Mouse (Mus musculus) forebrain, embryonic 14.5 days (tissue): ENCODE data around the gene Bcl9l. TPM values are rescaled to one million over a fixed set of nuclear protein-coding genes. Genes with fewer than 3 reads are reported as not detected.

Source experiments
- ATAC-seq: fragments of 200-750 bp; cut with Nextera tagmentation; 2 replicates; pipeline ENCODE4 v1.8.0; 2017; ENCODE audit warnings: mild to moderate bottlenecking, moderate library complexity
- DNase-seq: peaks from one replicate; pipeline ENCODE4 v3.0.0-alpha.2; 2015; ENCODE audit warnings: low spot score
- H3K27ac ChIP-seq: fragments of 300-500 bp; sonication (generic); 2 replicates; pipeline ENCODE4 v1.5.1; 2014; ENCODE audit warnings: low read depth, mild to moderate bottlenecking, control low read depth, low read length, moderate library complexity
- H3K27me3 ChIP-seq: fragments of 300-500 bp; sonication (generic); replicated peaks from 2 replicates; pipeline ENCODE4 v1.6.1; 2014; ENCODE audit warnings: low read length, control low read depth, mixed read lengths; ENCODE audit not compliant: control insufficient read depth, insufficient read depth
- H3K36me3 ChIP-seq: fragments of 300-500 bp; sonication (generic); 2 replicates; pipeline ENCODE4 v1.6.1; 2014; ENCODE audit warnings: low read length, control low read depth; ENCODE audit not compliant: control insufficient read depth, insufficient read depth
- H3K4me1 ChIP-seq: fragments of 300-500 bp; sonication (generic); 2 replicates; pipeline ENCODE4 v1.6.1; 2014; ENCODE audit warnings: antibody characterized with exemption, low read length, control low read depth; ENCODE audit not compliant: control insufficient read depth, insufficient read depth
- H3K4me2 ChIP-seq: fragments of 300-500 bp; sonication (generic); 2 replicates; pipeline ENCODE4 v1.6.1; 2014; ENCODE audit warnings: mild to moderate bottlenecking, control low read depth, low read length
- H3K4me3 ChIP-seq: fragments of 300-500 bp; sonication (generic); 2 replicates; pipeline ENCODE4 v1.5.1; 2014; ENCODE audit warnings: low read depth, low read length, control low read depth
- H3K9ac ChIP-seq: fragments of 300-500 bp; sonication (generic); 2 replicates; pipeline ENCODE4 v1.6.1; 2014; ENCODE audit warnings: mild to moderate bottlenecking, low read length, control low read depth, moderate library complexity
- H3K9me3 ChIP-seq: fragments of 300-500 bp; sonication (generic); replicated peaks from 2 replicates; pipeline ENCODE4 v1.6.1; 2016; ENCODE audit warnings: low read length, control low read depth, mixed read lengths; ENCODE audit not compliant: control insufficient read depth
- WGBS: fragments of 180-500 bp; shearing (Covaris S2); extraction: QIAGEN DNeasy Blood & Tissue Kit; methylation state at CpG from one replicate; pipeline ENCODE4 v1.1.7; 2014; 5-methylcytosine and 5-hydroxymethylcytosine counted together
- polyA plus RNA-seq: library from polyadenylated mRNA; unstranded; fragments of >200 nt; fragmentation: Nextera tagmentation; extraction: Ambion mirVana; gene quantifications from 2 replicates; pipeline ENCODE4 v1.2.1, GENCODE M21; 2014

Bcl9l gene
- polyA plus RNA-seq, 1 experiment from 2014 or later: 9.9 TPM

DNA sequence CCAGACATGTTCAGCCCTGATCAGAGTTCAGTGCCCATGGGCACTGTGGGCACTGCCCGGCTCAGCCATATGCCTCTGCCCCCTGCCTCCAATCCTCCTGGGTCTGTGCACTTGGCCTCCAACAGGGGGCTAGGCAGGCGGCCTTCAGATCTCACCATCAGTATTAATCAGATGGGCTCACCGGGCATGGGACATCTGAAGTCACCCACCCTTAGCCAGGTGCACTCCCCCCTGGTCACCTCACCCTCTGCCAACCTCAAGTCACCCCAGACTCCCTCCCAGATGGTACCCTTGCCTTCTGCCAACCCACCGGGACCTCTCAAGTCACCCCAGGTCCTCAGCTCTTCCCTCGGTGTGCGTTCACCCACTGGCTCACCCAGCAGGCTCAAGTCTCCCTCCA is 24.7 kb downstream of the Bcl9l start:
- Histone ChIP-seq H3K9ac (no peak overlapping the region), H3K4me3 (no peak overlapping the region), H3K27ac (no peak overlapping the region), H3K36me3 (peaks cover 66% of the 10 kb centered on the region), H3K4me2 (no peak overlapping the region), H3K4me1 (peaks cover 14% of the 10 kb centered on the region), H3K27me3 (no peaks in the 10 kb centered on the region), H3K9me3 (no peaks in the 10 kb centered on the region)
- no peak for DNase-seq
- ATAC-seq: no peak
- WGBS: 92% methylated on average over 6 of the region's 6 CpGs

DNA sequence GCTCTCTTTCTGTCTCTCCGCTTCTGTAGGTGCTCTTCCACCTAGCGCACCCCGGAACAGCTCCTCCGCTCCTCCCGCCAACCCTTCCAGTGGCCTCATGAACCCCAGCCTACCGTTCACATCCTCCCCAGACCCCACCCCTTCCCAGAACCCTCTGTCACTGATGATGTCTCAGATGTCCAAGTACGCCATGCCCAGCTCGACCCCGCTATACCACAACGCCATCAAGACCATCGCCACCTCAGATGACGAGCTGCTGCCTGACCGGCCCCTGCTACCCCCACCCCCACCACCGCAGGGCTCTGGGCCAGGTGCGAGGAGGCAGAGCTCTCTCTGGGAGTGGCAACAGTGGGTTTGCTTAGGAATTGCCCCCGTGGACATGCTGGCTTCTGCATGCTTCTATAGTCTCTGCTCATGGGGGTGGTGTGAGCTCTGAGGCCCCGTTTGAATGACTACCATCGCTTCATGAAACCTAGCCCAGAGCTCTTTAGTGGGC is 25.5 kb downstream of the Bcl9l start:
- WGBS: 85% methylated on average over 18 of the region's 18 CpGs
- no peak for DNase-seq
- Histone ChIP-seq H3K36me3 (peaks cover 59% of the 10 kb centered on the region), H3K9me3 (no peaks in the 10 kb centered on the region), H3K4me2 (no peak overlapping the region), H3K4me3 (no peak overlapping the region), H3K4me1 (peaks cover 14% of the 10 kb centered on the region), H3K27me3 (no peaks in the 10 kb centered on the region), H3K27ac (no peak overlapping the region), H3K9ac (no peak overlapping the region)
- ATAC-seq: no peak

DNA sequence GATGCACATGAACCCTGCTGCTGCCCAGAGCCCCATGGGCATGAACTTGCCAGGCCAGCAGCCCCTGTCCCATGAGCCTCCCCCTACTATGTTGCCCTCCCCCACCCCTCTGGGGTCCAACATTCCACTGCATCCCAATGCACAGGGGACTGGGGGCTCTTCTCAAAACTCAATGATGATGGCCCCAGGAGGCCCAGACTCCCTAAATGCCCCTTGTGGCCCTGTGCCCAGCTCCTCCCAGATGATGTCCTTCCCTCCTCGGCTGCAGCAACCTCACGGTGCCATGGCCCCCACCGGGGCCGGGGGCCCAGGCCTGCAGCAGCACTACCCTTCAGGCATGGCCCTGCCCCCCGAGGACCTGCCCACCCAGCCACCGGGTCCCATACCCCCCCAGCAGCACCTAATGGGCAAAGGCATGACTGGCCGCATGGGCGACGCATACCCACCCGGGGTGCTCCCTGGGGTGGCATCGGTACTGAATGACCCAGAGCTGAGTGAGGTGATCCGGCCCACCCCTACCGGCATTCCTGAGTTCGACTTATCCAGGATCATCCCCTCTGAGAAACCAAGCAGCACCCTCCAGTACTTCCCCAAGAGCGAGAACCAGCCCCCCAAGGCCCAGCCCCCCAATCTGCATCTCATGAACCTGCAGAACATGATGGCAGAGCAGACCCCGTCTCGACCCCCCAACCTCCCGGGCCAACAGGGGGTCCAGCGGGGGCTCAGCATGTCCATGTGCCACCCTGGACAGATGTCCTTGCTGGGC is 26.3 kb downstream of the Bcl9l start:
- no peaks in the 10 kb centered on the region for H3K27me3 ChIP-seq
- ATAC-seq (0 out of 2 replicates have a peak, but pooled peaks have one; percentile 11), DNase-seq (no peak)
- H3K4me3 ChIP-seq: no peak overlapping the region
- H3K9ac ChIP-seq: no peak overlapping the region
- H3K27ac ChIP-seq: no peak overlapping the region; the same call in 1 of the 2 replicates
- H3K9me3 ChIP-seq: no peaks in the 10 kb centered on the region
- H3K4me1 ChIP-seq: peaks cover 14% of the 10 kb centered on the region
- WGBS: 82% methylated on average over 19 of the region's 19 CpGs
- peaks cover 53% of the 10 kb centered on the region for H3K36me3 ChIP-seq
- peak overlapping the region; percentile 45 for H3K4me2 ChIP-seq

- H3K4me1 ChIP-seq: peaks cover 14% of the 10 kb centered on the region
- H3K27ac ChIP-seq: peak overlapping the region; percentile 64; the same call in 1 of the 2 replicates
- DNase-seq (peak; percentile 84), ATAC-seq (peak; percentile 30)
- peak overlapping the region; percentile 21 for H3K4me3 ChIP-seq
- H3K4me2 ChIP-seq: peak overlapping the region; percentile 45
- 0 out of 2 replicates have a peak overlapping the region, but pooled peaks have one; percentile 32 for H3K9ac ChIP-seq
- 8% methylated on average over 26 of the region's 27 CpGs for WGBS
- no peaks in the 10 kb centered on the region for H3K9me3 ChIP-seq
- no peaks in the 10 kb centered on the region for H3K27me3 ChIP-seq
- peaks cover 47% of the 10 kb centered on the region for H3K36me3 ChIP-seq
Observed at GRCm38 (mm10) chr9:44509487-44510354, 27.1 kb downstream of the Bcl9l start.

GRCm38 (mm10) chr9:44510355-44510871 is 27.8 kb downstream of the Bcl9l start:
- peak; percentile 24 for ATAC-seq
- H3K4me3 ChIP-seq: peak overlapping the region; percentile 21; the same call in 1 of the 2 replicates

DNA sequence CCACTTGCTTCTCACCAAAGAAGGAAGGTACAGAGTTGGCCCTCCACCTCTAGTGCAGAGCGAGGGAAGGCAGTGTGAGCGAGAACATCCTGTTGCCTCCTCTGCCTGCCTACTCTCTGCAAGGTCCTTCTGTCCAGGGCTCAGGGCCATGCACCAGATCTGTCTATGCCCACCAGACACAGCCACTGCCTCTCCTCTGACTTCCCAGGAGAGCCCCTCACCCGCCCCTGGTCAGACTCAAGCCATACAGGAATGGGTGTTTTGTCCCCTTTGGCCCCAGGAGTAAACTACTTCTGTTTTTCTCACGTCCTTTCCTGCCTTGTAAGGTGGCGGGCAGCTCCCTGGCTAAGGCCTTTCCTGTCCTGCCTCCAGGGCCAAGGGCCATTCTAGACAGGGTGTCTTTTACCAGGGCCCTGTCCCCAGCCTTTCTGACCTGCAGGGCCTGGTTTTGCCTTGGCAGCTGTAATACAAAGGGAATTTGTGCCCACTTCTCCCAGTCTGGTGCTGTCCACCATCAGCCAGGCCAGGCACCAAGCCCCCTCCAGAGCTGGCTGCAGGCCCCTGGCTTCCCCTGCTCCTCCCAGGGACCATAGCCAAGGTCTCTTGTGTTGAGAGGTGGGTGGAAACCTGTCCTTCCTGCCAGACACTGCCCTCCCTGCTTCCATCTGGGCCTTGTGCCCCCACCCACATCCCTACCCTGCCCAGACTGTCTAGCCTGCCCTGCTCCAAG is 28.4 kb downstream of the Bcl9l start:
- no peaks in the 10 kb centered on the region for H3K9me3 ChIP-seq
- DNase-seq (no peak), ATAC-seq (peak; percentile 24; the same call in 1 of the 2 replicates)
- H3K36me3 ChIP-seq: peaks cover 34% of the 10 kb centered on the region
- 70% methylated on average over 5 of the region's 5 CpGs for WGBS
- H3K4me3 ChIP-seq: no peak overlapping the region
- no peaks in the 10 kb centered on the region for H3K27me3 ChIP-seq
- 0 out of 2 replicates have a peak overlapping the region, but pooled peaks have one; percentile 45 for H3K4me2 ChIP-seq
- H3K27ac ChIP-seq: 0 out of 2 replicates have a peak overlapping the region, but pooled peaks have one; percentile 55
- peaks cover 14% of the 10 kb centered on the region for H3K4me1 ChIP-seq
- no peak overlapping the region for H3K9ac ChIP-seq

More at GRCm38 (mm10) chr9:44510355-44510871, 27.8 kb downstream of the Bcl9l start:
- H3K27ac ChIP-seq: peak overlapping the region; percentile 64; the same call in 1 of the 2 replicates
- peaks cover 40% of the 10 kb centered on the region for H3K36me3 ChIP-seq
- DNase-seq: no peak
- WGBS: 23% methylated on average over 9 of the region's 9 CpGs
- no peaks in the 10 kb centered on the region for H3K9me3 ChIP-seq
- H3K4me1 ChIP-seq: peaks cover 14% of the 10 kb centered on the region
- H3K4me2 ChIP-seq: peak overlapping the region; percentile 45
- H3K27me3 ChIP-seq: no peaks in the 10 kb centered on the region
- 0 out of 2 replicates have a peak overlapping the region, but pooled peaks have one; percentile 32 for H3K9ac ChIP-seq

DNA sequence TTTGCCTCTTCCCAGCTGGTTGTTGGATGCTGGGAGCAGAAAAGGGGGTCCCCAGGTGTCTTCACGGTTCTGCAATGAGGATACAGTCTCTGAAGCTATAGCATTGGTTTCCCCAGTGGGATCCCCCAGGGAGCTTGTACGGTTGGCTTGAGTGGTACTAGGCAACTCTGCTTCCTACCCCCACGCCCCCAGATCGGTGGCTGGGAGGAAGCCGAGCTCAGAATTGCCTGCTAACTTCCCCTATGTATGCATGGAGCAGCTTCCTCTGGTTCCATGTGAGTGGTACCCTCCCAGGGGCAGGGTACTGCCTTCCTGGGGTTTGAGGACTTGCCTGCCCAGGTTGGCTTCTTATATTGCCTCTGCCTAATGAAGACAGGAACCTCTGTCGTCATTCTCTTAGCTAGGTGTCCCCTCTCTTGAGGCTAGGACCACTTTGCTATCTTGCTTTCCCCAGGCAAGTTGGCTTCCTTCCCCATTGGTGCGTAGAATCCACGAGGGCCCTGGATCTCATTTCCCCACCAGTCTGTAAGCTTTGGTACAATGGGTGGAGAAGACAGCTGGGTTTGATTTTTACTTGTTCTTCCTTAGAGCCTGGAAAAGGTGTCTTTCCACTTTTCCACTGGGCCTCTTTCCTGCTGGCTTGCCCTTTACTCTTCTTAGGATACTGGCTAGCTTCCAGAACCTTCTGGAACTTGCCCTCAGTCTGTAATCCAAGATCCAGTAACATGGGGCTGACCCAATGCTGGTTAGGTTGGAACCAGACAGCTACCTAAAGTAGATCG is 29.5 kb downstream of the Bcl9l start:
- DNase-seq (no peak), ATAC-seq (no peak)
- H3K27me3 ChIP-seq: no peaks in the 10 kb centered on the region
- H3K36me3 ChIP-seq: peaks cover 23% of the 10 kb centered on the region
- no peak overlapping the region for H3K9ac ChIP-seq
- WGBS: 82% methylated on average over 9 of the region's 9 CpGs
- no peaks in the 10 kb centered on the region for H3K9me3 ChIP-seq
- H3K4me2 ChIP-seq: no peak overlapping the region
- no peak overlapping the region for H3K4me3 ChIP-seq
- peaks cover 14% of the 10 kb centered on the region for H3K4me1 ChIP-seq
- no peak overlapping the region for H3K27ac ChIP-seq

GRCm38 (mm10) chr9:44512717-44513003 is 30.0 kb downstream of the Bcl9l start:
- H3K4me2 ChIP-seq: no peak overlapping the region
- H3K4me3 ChIP-seq: no peak overlapping the region
- WGBS: 90% methylated on average over 3 of the region's 3 CpGs
- H3K9ac ChIP-seq: no peak overlapping the region
- H3K27me3 ChIP-seq: no peaks in the 10 kb centered on the region
- peaks cover 18% of the 10 kb centered on the region for H3K36me3 ChIP-seq
- ATAC-seq (no peak), DNase-seq (no peak)
- no peaks in the 10 kb centered on the region for H3K9me3 ChIP-seq
- H3K27ac ChIP-seq: no peak overlapping the region
- H3K4me1 ChIP-seq: peaks cover 14% of the 10 kb centered on the region
